Mouse (Mus musculus) left cerebral cortex, postnatal 36 days (tissue): ENCODE measurements around the gene Usp39. TPM values are rescaled to one million over a fixed set of nuclear protein-coding genes. Genes with fewer than 3 reads are reported as not detected.

ENCODE experiments used
- DNase-seq, 2 experiments: peaks; one replicate each; pipeline ENCODE4 v3.0.0; 2021 to 2022; ENCODE audit warnings: low spot score in 2 of 2, mixed read lengths in 1 of 2
- intact Hi-C: fragments of 180-260 bp; cut with DNase I; formaldehyde crosslinking; loops from one replicate; pipeline ENCODE4 v1.15.1; 2025
- total RNA-seq, 2 experiments: library from RNA; stranded (reverse); gene quantifications; 2 replicates each; pipeline ENCODE4 v1.2.3; 2021

Gene Usp39
- total RNA-seq, 2 experiments from 2014 or later, result 33.0 to 33.8 TPM

DNA sequence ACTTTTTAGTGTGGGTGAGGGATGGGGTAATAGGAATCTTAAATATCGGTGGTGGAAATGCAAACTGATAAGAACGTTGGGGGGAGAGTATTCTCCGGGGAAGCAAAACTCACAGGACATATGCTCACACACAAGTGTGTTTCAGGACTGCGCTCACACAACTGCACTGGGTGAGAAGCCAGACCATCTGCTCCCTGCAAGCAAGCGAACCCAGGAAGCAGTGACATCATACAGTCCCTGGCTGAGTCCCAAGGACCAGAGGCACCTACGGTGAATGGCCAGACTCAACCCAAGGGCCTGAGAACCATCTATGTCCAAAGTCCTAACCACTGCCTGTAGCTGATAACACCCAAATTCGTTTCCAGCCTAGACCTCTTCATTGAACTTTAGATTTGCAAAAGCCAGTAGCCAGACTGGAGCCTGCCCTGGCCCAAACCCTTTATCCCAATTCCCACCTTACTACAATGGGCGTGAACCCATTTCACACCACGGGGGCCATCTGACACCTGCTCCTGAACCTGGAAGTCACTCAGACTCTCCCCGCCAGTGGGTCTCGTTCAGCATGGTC, 73.9 kb downstream of the Usp39 start:
- intact Hi-C loops, result no loop called here
- DNase-seq, result peak; percentile 50 to 60

- intact Hi-C loops, result no loop called here
- no peak for DNase-seq
Observed at GRCm38 (mm10) chr6:72270258-72270657, 74.7 kb downstream of the Usp39 start.

Other genes starting within 250 kb of the Usp39 start
- gene St3gal5, start 247.6 kb downstream of the Usp39 start, total RNA-seq, result 100 to 1,000 TPM; 151 to 177 TPM
- gene Atoh8, start 109.6 kb downstream of the Usp39 start, total RNA-seq, result 1 to 10 TPM; 1.1 to 1.8 TPM
- not detected for gene Sftpb, start 40.6 kb downstream of the Usp39 start, total RNA-seq
- gene 0610030E20Rik, start 2.1 kb upstream of the Usp39 start, total RNA-seq, result 10 to 100 TPM; 13.9 to 19.0 TPM
- 1 to 10 TPM; 9.0 to 9.9 TPM for gene Tmem150a, start 10.3 kb upstream of the Usp39 start, total RNA-seq
- gene Rnf181, start 21.8 kb upstream of the Usp39 start, total RNA-seq, result 10 to 100 TPM; 71.6 to 76.2 TPM
- 1 to 10 TPM; 4.0 to 4.3 TPM for gene Vamp5, start 35.3 kb upstream of the Usp39 start, total RNA-seq
- gene Vamp8, start 45.5 kb upstream of the Usp39 start, total RNA-seq, result 10 to 100 TPM; 12.6 to 13.8 TPM
- 10 to 100 TPM; 21.7 to 27.0 TPM for gene Ggcx, start 69.1 kb upstream of the Usp39 start, total RNA-seq
- 100 to 1,000 TPM; 164 to 176 TPM for gene Mat2a, start 94.4 kb upstream of the Usp39 start, total RNA-seq
- gene Sh2d6, start 176.5 kb upstream of the Usp39 start, total RNA-seq, result under 1 TPM; 0.54 to 0.72 TPM
- 1 to 10 TPM; 2.2 to 3.1 TPM for gene Capg, start 199.2 kb upstream of the Usp39 start, total RNA-seq